Mouse (Mus musculus): Measurements from ENCODE around the gene Sox30. TPM values are rescaled to one million over a fixed set of nuclear protein-coding genes. Genes with fewer than 3 reads are reported as not detected.
"Not testable (repeated sequence)": the region's sequence is repeated elsewhere in the genome, so short reads cannot be mapped to it uniquely, and the experiment has no call there.

The Sox30 gene
- polyA plus RNA-seq, 1 experiment from 2014 or later, result 0.16 TPM

DNA sequence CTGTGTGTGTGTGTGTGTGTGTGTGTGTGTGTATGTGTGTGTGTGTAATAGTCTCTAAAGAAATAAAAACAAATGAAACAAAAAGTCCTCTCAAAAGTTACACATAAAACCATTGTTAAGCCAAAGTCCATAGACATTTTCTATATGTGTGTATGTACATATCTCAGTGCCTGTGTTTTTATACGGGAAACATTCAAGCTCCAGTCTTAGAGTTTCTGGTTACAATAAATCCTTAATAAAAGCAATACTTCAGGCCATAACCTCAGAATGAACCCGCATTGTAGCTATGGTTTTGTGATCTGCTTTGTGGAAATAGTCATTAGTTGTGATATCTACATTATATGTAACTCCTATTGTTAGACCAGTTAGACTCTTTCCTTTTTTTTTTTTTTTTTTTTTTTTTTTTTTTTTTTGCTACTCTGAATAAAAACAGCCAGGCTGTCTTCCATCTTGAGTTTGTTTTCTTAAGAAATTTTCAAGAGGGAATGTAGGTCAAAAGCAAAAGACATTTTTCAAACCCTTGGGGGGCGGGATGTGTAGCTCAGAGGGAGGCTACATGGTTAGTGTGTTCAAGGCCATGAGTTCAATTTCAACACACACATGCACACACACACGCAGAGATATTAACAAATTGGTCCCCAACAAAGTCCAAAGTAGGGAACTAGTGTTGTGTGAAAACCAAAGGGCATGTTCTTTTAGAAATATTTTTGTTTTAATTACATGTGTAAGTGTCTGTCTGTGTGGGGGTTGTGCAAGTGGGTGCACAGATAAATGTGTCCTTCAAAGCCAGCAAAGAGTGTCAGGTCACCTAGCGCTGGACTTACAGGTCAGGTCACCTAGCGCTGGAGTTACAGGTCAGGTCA, 48.1 kb downstream of the Sox30 start:
- Histone ChIP-seq H3K4me3 (no peak overlapping the region), H3K36me3 (no peaks in the 10 kb centered on the region), H3K9me3 (replicated peaks) (no peaks in the 10 kb centered on the region), H3K27me3 (ENCODE audit: low read depth, poor library complexity, severe bottlenecking) (no peaks in the 10 kb centered on the region), H3K4me1 (peaks cover 11% of the 10 kb centered on the region), H3K27ac (no peak overlapping the region)
- no peak for DNase-seq (ENCODE audit: low spot score)
- 88% methylated on average over 6 of the region's 6 CpGs for WGBS

DNA sequence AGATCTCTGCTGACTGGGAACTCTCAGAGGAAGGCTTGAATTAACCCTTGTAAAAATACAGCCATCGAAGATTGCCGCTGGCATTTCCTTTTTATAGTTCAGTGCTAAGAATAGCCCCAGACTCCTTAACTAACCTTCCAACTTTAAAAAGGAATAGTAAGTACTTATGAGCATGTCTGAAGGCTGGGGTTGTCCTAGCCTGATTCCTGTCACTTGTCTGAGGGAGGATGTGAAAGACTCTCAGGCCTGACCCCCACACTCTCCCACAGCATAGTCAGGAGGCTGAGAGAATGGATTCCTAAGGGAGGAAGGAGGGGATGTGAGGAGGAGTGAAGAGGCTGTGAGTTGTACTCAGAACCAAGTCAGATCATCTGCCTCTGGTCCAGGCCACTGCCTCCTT, 49.4 kb downstream of the Sox30 start:
- WGBS, result 83% methylated on average over 2 of the region's 2 CpGs
- DNase-seq (ENCODE audit: low spot score), result no peak
- H3K27ac ChIP-seq, result no peak overlapping the region

DNA sequence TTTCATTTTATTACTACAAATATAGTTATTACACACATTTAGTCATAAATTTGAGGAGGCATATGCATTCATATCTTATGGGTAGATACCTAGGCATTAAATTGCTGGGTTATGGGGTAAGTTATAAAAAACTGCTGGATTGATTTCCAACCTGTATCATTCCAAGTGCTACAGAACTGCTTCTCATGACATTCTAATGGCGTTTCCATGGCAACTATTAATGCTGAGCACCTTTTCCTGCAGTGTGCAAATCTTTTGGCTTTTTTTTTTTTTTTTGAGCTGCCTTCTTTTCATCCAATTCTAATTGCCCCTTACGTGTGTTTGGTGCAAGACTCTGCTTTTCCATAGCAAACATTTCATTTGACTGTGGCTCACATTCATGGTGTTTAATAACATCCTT, 49.9 kb downstream of the Sox30 start:
- no peak overlapping the region for H3K27ac ChIP-seq
- no peaks in the 10 kb centered on the region for H3K27me3 ChIP-seq (ENCODE audit: low read depth, poor library complexity, severe bottlenecking)
- H3K4me1 ChIP-seq, result peaks cover 11% of the 10 kb centered on the region
- H3K4me3 ChIP-seq, result no peak overlapping the region
- WGBS, result 76% methylated on average over 2 of the region's 2 CpGs
- H3K9me3 ChIP-seq (replicated peaks), result no peaks in the 10 kb centered on the region
- DNase-seq (ENCODE audit: low spot score), result no peak
- no peaks in the 10 kb centered on the region for H3K36me3 ChIP-seq

More for the DNA sequence above, 49.4 kb downstream of the Sox30 start:
- Histone ChIP-seq H3K4me3 (no peak overlapping the region), H3K36me3 (no peaks in the 10 kb centered on the region), H3K9me3 (replicated peaks) (no peaks in the 10 kb centered on the region), H3K4me1 (peaks cover 11% of the 10 kb centered on the region), H3K27me3 (ENCODE audit: low read depth, poor library complexity, severe bottlenecking) (no peaks in the 10 kb centered on the region)

DNA sequence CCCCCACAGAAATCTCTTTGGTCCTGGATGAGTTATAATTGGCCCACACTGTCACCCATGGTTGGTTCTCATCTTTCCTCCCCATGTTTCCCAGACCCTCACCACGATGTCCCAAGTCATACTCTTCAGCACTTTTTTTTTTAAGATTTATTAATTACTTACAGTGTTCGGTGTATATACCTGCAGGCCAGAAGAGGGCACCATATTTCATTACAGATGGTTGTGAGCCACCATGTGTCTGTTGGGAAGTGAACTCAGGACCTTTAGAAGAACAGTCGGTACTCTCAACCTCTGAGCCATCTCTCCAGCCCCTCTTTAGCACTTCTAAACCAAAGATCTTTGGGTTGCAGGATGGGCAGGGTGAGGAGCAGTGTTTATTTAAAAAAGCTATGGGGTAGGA, 51.4 kb downstream of the Sox30 start:
- H3K4me3 ChIP-seq, result no peak overlapping the region
- H3K27me3 ChIP-seq (ENCODE audit: low read depth, poor library complexity, severe bottlenecking), result no peaks in the 10 kb centered on the region
- WGBS, result 62% methylated on average over 3 of the region's 3 CpGs
- no peak overlapping the region for H3K27ac ChIP-seq
- DNase-seq (ENCODE audit: low spot score), result no peak
- H3K9me3 ChIP-seq (replicated peaks), result no peaks in the 10 kb centered on the region
- H3K36me3 ChIP-seq, result no peaks in the 10 kb centered on the region
- peaks cover 11% of the 10 kb centered on the region for H3K4me1 ChIP-seq

DNA sequence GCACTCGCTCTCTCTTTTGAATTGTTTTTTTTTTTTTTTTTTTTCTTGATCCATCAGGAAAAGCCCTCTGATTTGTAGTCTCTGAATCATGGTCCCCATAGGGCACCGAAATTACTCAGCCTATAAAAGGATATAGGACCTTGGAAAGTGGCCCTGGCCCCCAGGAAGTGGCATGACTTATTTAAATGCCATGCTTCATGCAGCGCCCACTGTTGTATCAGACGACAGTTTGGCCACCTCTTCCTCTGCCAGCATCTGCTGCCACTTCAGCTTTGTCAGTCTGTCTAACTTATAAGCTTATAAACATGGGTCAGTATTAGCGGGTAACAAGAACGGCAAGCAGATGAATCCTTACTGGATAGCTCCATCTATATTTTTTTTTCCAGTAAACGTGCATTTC, 52.8 kb downstream of the Sox30 start:
- peaks cover 11% of the 10 kb centered on the region for H3K4me1 ChIP-seq
- DNase-seq (ENCODE audit: low spot score), result no peak
- 91% methylated on average over 7 of the region's 7 CpGs for WGBS

DNA sequence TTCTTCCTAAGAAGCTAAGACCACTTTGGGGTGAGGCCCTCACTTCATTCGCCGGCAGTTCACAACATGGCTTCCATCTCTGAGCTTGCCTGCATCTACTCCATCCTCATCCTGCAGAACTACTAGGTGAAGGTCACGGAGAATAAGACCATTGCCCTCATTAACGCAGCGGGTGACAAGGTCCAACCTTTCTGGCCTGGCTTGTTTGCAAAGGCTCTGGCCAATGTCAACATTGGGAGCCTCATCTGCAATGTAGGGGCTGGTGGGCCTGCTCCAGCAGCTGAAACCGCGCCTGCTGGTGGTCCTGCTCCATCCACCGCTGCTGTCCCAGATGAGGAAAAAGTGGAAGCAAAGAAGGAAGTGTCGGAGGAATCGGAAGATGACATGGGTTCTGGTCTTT, 56.3 kb downstream of the Sox30 start:
- H3K27ac ChIP-seq, result no peak overlapping the region
- no peaks in the 10 kb centered on the region for H3K36me3 ChIP-seq
- H3K4me1 ChIP-seq, result peaks cover 21% of the 10 kb centered on the region
- no peaks in the 10 kb centered on the region for H3K27me3 ChIP-seq (ENCODE audit: low read depth, poor library complexity, severe bottlenecking)
- DNase-seq (ENCODE audit: low spot score), result no peak
- 95% methylated on average over 10 of the region's 10 CpGs for WGBS
- H3K4me3 ChIP-seq, result no peak overlapping the region
- H3K9me3 ChIP-seq (replicated peaks), result no peaks in the 10 kb centered on the region

More for the DNA sequence above, 52.8 kb downstream of the Sox30 start:
- H3K27ac ChIP-seq, result no peak overlapping the region
- no peaks in the 10 kb centered on the region for H3K36me3 ChIP-seq
- no peak overlapping the region for H3K4me3 ChIP-seq
- no peaks in the 10 kb centered on the region for H3K27me3 ChIP-seq (ENCODE audit: low read depth, poor library complexity, severe bottlenecking)
- no peaks in the 10 kb centered on the region for H3K9me3 ChIP-seq (replicated peaks)

DNA sequence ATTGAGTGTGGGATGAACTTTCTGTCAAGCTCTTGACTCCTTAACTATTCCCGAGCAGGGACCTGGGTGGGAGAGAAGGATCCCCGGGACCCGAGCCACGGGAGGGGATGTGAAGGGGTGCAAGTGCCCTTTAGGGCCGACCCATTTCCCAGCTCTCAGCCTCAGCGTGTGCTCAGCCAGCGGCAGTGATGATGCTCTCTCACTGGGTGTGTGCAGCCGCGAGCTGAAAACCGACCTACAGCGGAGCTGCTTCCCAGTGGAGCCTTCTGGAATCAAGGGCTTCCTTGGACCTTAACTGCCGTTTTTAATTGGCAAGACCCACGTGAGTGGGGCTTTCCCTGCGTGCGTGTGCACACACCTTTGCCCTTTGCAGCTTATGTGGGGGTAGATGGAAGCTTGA, 58.8 kb downstream of the Sox30 start:
- Histone ChIP-seq H3K4me3 (no peak overlapping the region), H3K27ac (peak overlapping the region; percentile 72), H3K27me3 (ENCODE audit: low read depth, poor library complexity, severe bottlenecking) (no peaks in the 10 kb centered on the region), H3K9me3 (replicated peaks) (no peaks in the 10 kb centered on the region), H3K4me1 (peaks cover 15% of the 10 kb centered on the region), H3K36me3 (no peaks in the 10 kb centered on the region)
- peak; percentile 39 for DNase-seq (ENCODE audit: low spot score)
- 75% methylated on average over 15 of the region's 15 CpGs for WGBS

DNA sequence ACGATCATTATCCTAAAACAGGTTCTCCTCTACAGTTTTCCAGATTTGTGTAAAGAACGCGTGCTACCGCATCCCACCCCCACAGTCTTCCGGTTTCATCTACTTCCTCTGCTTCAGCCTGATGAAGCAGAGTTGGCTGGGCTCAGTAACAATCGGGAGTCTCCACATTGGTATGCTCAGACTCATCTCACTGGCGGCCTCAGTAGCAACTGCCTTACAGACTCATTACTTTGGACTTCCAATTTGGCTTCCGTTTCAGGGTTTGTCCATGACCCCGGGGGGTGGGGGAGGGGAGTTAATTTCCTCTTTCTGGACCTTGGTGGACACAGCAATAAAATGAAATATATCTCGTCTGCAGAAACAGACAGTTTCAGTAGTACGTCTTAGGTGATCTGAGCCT, 59.2 kb downstream of the Sox30 start:
- H3K36me3 ChIP-seq, result no peaks in the 10 kb centered on the region
- H3K27me3 ChIP-seq (ENCODE audit: low read depth, poor library complexity, severe bottlenecking), result no peaks in the 10 kb centered on the region
- H3K4me1 ChIP-seq, result peaks cover 15% of the 10 kb centered on the region
- H3K4me3 ChIP-seq, result peak overlapping the region; percentile 13; the same call in 1 of the 2 replicates
- H3K9me3 ChIP-seq (replicated peaks), result no peaks in the 10 kb centered on the region
- 52% methylated on average over 11 of the region's 11 CpGs for WGBS
- peak; percentile 55 for DNase-seq (ENCODE audit: low spot score)
- peak overlapping the region; percentile 72 for H3K27ac ChIP-seq

DNA sequence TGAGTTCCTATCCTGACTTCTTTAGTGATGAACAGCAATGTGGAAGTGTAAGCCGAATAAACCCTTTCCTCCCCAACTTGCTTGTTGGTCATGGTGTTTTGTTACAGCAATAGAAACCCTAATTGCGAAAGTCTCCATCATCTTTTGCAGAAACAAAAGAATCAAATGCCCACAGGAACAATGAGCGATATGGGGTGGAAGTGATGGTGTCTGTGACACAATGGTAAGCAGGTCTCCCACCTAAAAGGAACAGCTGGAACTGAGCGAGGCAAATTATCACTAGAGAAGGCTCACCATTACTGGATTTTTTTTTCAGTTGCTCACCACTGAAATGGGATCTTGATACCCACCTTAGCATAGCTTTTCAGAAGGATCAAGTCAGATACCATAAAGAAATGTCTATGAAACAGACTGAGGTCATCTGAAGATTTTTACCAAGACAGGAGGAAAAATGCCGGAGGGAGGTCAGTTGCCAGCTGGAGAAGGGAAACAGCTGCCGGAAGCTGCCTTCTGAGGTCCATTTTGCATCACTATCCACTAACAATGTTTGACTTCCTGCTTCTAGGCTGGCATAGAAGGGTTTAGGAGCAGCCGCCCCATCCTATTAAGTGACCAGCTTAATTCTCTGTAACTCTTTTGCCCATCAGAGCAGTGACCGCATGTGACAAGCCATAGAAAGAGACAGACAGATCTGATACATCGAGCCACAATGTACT, 60.9 kb downstream of the Sox30 start:
- 86% methylated on average over 9 of the region's 9 CpGs for WGBS
- Histone ChIP-seq H3K27me3 (ENCODE audit: low read depth, poor library complexity, severe bottlenecking) (no peaks in the 10 kb centered on the region), H3K9me3 (replicated peaks) (no peaks in the 10 kb centered on the region), H3K4me3 (no peak overlapping the region), H3K4me1 (peaks cover 15% of the 10 kb centered on the region), H3K27ac (no peak overlapping the region), H3K36me3 (no peaks in the 10 kb centered on the region)
- DNase-seq (ENCODE audit: low spot score), result no peak

DNA sequence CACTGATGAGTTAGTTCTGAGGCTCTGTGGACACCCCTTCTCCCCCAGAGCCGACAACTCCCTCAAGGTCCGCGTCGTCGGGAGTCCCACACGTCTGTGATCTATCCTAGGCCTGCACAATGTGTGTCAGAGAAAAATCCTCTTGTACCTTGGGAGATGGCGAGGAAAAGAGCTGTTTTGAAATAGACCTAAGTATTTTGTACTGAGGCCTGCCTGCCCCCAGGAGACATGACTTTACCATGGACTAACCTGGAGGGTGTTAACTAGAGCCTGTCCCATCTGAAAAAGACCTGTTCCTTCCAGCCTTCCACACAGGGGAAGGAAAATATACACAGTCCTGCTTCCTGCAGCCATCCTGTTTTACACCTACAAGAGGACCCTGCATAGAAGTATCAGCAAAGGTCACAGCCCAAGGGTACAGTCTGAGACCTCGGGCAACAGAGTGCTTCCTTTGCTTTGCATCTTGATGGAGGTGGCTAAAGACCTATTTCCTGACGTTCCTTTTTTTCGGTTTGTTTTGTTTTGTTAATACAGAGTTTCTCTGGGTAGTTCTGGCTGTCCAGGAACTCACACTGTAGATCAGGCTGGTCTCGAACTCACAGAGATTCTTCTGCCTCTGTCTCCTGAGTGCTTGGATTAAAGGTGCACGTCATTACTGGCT, 61.6 kb downstream of the Sox30 start:
- 85% methylated on average over 12 of the region's 12 CpGs for WGBS
- no peaks in the 10 kb centered on the region for H3K27me3 ChIP-seq (ENCODE audit: low read depth, poor library complexity, severe bottlenecking)
- H3K4me3 ChIP-seq, result no peak overlapping the region
- no peak for DNase-seq (ENCODE audit: low spot score)
- no peaks in the 10 kb centered on the region for H3K9me3 ChIP-seq (replicated peaks)
- peak overlapping the region; percentile 60 for H3K27ac ChIP-seq
- H3K36me3 ChIP-seq, result no peaks in the 10 kb centered on the region
- H3K4me1 ChIP-seq, result peaks cover 15% of the 10 kb centered on the region

DNA sequence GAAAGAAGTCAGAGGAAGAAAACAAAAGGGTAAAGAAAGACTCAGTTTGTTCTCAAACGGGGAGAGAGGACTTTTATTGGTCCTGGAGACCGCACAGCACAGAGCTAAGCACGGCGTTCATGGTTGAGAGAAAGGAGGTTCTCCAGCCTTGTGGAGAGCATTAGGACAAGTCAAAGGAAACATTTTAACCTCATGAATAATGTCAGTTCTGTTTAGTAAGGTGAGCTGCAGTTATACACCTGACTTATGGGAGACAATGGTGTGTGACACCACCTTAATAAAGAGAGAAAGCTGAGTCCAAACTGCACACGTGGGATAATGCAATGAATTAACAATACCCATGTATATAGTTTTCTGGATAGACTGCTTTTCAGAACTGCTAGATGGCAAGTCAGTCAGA, 64.7 kb downstream of the Sox30 start:
- Histone ChIP-seq H3K27me3 (ENCODE audit: low read depth, poor library complexity, severe bottlenecking) (no peaks in the 10 kb centered on the region), H3K27ac (no peak overlapping the region), H3K4me3 (no peak overlapping the region), H3K9me3 (replicated peaks) (no peaks in the 10 kb centered on the region), H3K4me1 (peaks cover 2% of the 10 kb centered on the region), H3K36me3 (no peaks in the 10 kb centered on the region)
- no peak for DNase-seq (ENCODE audit: low spot score)
- whole genome bisulfite sequencing, result 92% methylated on average over 5 of the region's 5 CpGs

DNA sequence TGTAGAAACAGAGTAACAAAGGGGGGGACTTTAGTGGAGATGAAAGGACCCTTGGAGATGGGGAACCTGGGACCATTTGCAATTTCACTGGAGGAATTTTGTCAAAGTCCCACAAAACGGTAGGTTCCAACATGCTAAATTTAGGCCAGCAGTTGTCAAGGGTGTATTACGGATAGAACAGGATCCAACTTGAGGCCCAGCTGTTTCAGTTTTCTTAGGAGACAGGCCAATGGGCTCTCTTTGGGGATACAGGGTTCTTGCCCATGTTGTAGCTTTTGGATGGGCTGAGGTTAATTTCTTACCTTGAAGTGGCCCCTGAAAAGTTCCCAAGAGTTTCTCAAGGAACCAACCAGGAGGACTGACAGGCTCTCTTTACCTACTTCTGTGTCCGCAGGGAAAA, 67.2 kb downstream of the Sox30 start:
- 95% methylated on average over 3 of the region's 3 CpGs for WGBS
- Histone ChIP-seq H3K4me3 (no peak overlapping the region), H3K27ac (no peak overlapping the region), H3K9me3 (replicated peaks) (no peaks in the 10 kb centered on the region), H3K36me3 (no peaks in the 10 kb centered on the region), H3K27me3 (ENCODE audit: low read depth, poor library complexity, severe bottlenecking) (no peaks in the 10 kb centered on the region), H3K4me1 (no peaks in the 10 kb centered on the region)
- DNase-seq (ENCODE audit: low spot score), result no peak

DNA sequence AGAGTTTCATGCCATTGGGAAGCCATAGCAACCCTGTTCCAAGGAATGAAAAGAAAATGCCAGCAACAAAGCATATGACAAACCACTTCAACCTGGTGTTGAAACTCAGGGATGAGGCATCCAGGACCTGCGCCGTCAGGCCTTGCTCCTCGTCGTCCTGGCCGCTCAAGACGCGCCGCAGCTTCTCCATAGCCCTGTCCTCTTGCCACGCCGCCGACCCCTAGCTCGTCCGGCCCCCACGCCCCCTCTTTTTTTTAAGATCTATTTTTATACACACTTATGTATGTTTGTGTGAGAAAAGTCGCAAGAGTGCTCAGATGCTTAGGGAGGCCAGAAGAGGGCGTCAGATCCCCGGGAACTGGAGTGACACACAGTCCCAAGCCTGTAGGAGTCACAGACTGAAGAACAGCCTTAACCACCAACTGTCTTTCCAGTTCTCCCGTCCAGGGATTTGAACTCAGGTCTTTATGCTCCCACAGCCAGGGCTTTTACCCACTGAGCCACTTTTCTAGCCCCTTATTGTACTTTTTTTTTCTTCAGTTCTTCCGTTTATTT, 72.1 kb downstream of the Sox30 start, which contains the start of gene Gm12166:
Gene Gm12166, minus strand, starts transcription at position 217 of the 555 bp plus-strand sequence.
- H3K36me3 ChIP-seq; H3K9me3 ChIP-seq (replicated peaks); H3K27me3 ChIP-seq (ENCODE audit: low read depth, poor library complexity, severe bottlenecking); H3K27ac ChIP-seq; H3K4me3 ChIP-seq: not testable (repeated sequence)
- WGBS, result 42% methylated on average over 19 of the region's 19 CpGs
- H3K4me1 ChIP-seq, result peaks cover 29% of the 10 kb centered on the region
- peak; percentile 55 for DNase-seq (ENCODE audit: low spot score)

All from limb, embryonic 10.5 days (tissue).